7 mouse cellular contexts compared by ENCODE assay signal in the genomic region with DNA sequence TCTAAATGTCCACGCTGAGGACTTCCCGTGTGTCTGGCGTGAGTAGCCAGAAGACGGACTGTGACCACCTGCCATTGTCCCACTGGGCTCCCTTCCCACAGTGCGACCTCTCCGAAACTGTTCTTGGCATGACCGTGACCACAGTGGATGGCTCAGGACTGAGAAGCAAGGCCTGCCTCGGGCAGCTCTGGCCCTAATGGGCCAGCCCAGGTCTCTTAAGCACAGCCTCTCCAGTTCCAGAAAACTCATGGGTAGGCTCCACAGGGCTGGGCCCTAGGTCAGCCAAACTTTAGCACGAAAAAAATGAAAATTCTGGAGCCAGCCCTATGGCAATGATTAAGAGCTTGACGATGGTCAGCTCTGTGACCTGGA. TPM values are rescaled to one million over a fixed set of nuclear protein-coding genes. Genes with fewer than 3 reads are reported as not detected.
DNase-seq lines count a peak whose midpoint lies in the region; ATAC-seq and TF ChIP-seq lines count a peak whose summit lies in the region.

No protein-coding gene starts in this region.

- peaks cover 10% of the 10 kb centered on the region for H3K4me1 ChIP-seq in lung, embryonic 16.5 days (replicated peaks; ENCODE audit: control insufficient read depth, insufficient read depth, low read length)
- H3K4me1 ChIP-seq in intestine, embryonic 14.5 days (replicated peaks; ENCODE audit: control insufficient read depth, insufficient read depth, low read length) = peaks cover 15% of the 10 kb centered on the region; the same call in 1 of the 2 replicates
- peaks cover 4% of the 10 kb centered on the region; the same call in 1 of the 2 replicates for H3K4me1 ChIP-seq in midbrain, postnatal 0 days (ENCODE audit: insufficient read depth, low read length)

- DNase-seq in lung, postnatal 25 days (ENCODE audit: low spot score) = no peak
- DNase-seq in intestine, embryonic 14.5 days (ENCODE audit: low spot score) = no peak
- DNase-seq in midbrain, postnatal 0 days (ENCODE audit: low spot score) = peak; percentile 13
- DNase-seq in urinary bladder, postnatal 14 days (ENCODE audit: low spot score) = no peak
- DNase-seq in kidney, postnatal 36 days = no peak

- no peaks in the 10 kb centered on the region for H3K27me3 ChIP-seq in lung, embryonic 16.5 days (ENCODE audit: control insufficient read depth, insufficient read depth, low read depth, low read length)
- H3K27me3 ChIP-seq in intestine, embryonic 14.5 days (replicated peaks; ENCODE audit: control insufficient read depth, insufficient read depth, low read length) = no peaks in the 10 kb centered on the region
- H3K27me3 ChIP-seq in midbrain, postnatal 0 days (ENCODE audit: insufficient read depth, low read length) = no peaks in the 10 kb centered on the region

- H3K9me3 ChIP-seq in lung, embryonic 16.5 days (ENCODE audit: control insufficient read depth, low read length) = no peaks in the 10 kb centered on the region
- H3K9me3 ChIP-seq in intestine, embryonic 14.5 days (ENCODE audit: control insufficient read depth, low read length) = no peaks in the 10 kb centered on the region
- H3K9me3 ChIP-seq in midbrain, postnatal 0 days (ENCODE audit: low read length) = no peaks in the 10 kb centered on the region

- peak overlapping the region; percentile 91 for H3K9ac ChIP-seq in lung, embryonic 16.5 days (ENCODE audit: low read length)
- H3K9ac ChIP-seq in intestine, embryonic 14.5 days (ENCODE audit: low read length) = peak overlapping the region; percentile 79
- H3K9ac ChIP-seq in midbrain, postnatal 0 days (replicated peaks; ENCODE audit: low read length, poor library complexity, severe bottlenecking) = peak overlapping the region; percentile 80

- peak overlapping the region; percentile 99 for H3K4me2 ChIP-seq in lung, embryonic 16.5 days (ENCODE audit: low read depth, low read length)
- peak overlapping the region; percentile 99 for H3K4me2 ChIP-seq in intestine, embryonic 14.5 days (ENCODE audit: low read length)
- peak overlapping the region; percentile 81 for H3K4me2 ChIP-seq in midbrain, postnatal 0 days (ENCODE audit: low read depth, low read length, poor library complexity, severe bottlenecking)

- H3K36me3 ChIP-seq in lung, embryonic 16.5 days (ENCODE audit: control insufficient read depth, insufficient read depth, low read length) = no peaks in the 10 kb centered on the region
- H3K36me3 ChIP-seq in intestine, embryonic 14.5 days (ENCODE audit: control insufficient read depth, insufficient read depth, low read length) = no peaks in the 10 kb centered on the region
- no peaks in the 10 kb centered on the region for H3K36me3 ChIP-seq in midbrain, postnatal 0 days (ENCODE audit: insufficient read depth, low read length)

- peak; percentile 78 for ATAC-seq in lung, embryonic 16.5 days (ENCODE audit: low read depth)
- ATAC-seq in erythroblast, adult 5-6 weeks (replicated peaks; ENCODE audit: low FRiP score, poor library complexity, severe bottlenecking) = peak; percentile 53
- ATAC-seq in intestine, embryonic 14.5 days (replicated peaks; ENCODE audit: low FRiP score, low TSS enrichment, low read depth) = peak; percentile 81
- ATAC-seq in midbrain, postnatal 0 days (ENCODE audit: low FRiP score) = peak; percentile 75

- peak overlapping the region; percentile 81 for H3K27ac ChIP-seq in lung, embryonic 16.5 days (ENCODE audit: low read length)
- H3K27ac ChIP-seq in intestine, embryonic 14.5 days (ENCODE audit: low read depth) = 0 out of 2 replicates have a peak overlapping the region, but pooled peaks have one; percentile 70
- no peak overlapping the region for H3K27ac ChIP-seq in midbrain, postnatal 0 days (ENCODE audit: low read depth, low read length)

- 54% methylated on average over 10 of the region's 10 CpGs for WGBS in lung, embryonic 16.5 days
- WGBS in intestine, embryonic 14.5 days = 53% methylated on average over 10 of the region's 10 CpGs
- 51% methylated on average over 10 of the region's 10 CpGs for WGBS in midbrain, postnatal 0 days

- no peak for TF ChIP-seq CTCF in midbrain, postnatal 0 days (IDR thresholded peaks at IDR 0.05)

- H3K4me3 ChIP-seq in lung, embryonic 16.5 days (ENCODE audit: low read length) = peak overlapping the region; percentile 94
- H3K4me3 ChIP-seq in intestine, embryonic 14.5 days (ENCODE audit: low read depth, low read length) = peak overlapping the region; percentile 94
- peak overlapping the region; percentile 76 for H3K4me3 ChIP-seq in midbrain, postnatal 0 days (ENCODE audit: low read depth, low read length)

RNA-seq across cellular contexts. Expression of a gene that starts 6.1 kb away (rescaled TPM):
- 3.9 and 4.3 TPM in 2 replicates for polyA plus RNA-seq in lung, embryonic 16.5 days (2015; fragmentation: Nextera tagmentation; extraction: Ambion mirVana)
- total RNA-seq in erythroblast, adult 5-6 weeks (2015; ENCODE audit: low replicate concordance) = 0.42 and 6.0 TPM in 2 replicates
- total RNA-seq in erythroblast, adult 5-6 weeks (2017; ENCODE audit: low replicate concordance) = 3.2 and 13.4 TPM in 2 replicates
- 4.4 and 4.9 TPM in 2 replicates for polyA plus RNA-seq in intestine, embryonic 14.5 days (2014; fragmentation: Nextera tagmentation; extraction: Ambion mirVana)
- 0.80 and 3.5 TPM in 2 replicates for total RNA-seq in midbrain, postnatal 0 days (2014; rRNA removed)
- polyA plus RNA-seq in midbrain, postnatal 0 days (2015; fragmentation: Nextera tagmentation; extraction: Ambion mirVana) = 1.2 and 1.3 TPM in 2 replicates

RNA-seq across cellular contexts. Expression of a gene that starts 59.3 kb away (rescaled TPM):
- not detected in 2 replicates for polyA plus RNA-seq in lung, embryonic 16.5 days (2015; fragmentation: Nextera tagmentation; extraction: Ambion mirVana)
- not detected in 2 replicates for total RNA-seq in erythroblast, adult 5-6 weeks (2015; ENCODE audit: low replicate concordance)
- not detected in 2 replicates for total RNA-seq in erythroblast, adult 5-6 weeks (2017; ENCODE audit: low replicate concordance)
- not detected in 2 replicates for polyA plus RNA-seq in intestine, embryonic 14.5 days (2014; fragmentation: Nextera tagmentation; extraction: Ambion mirVana)
- not detected in 2 replicates for total RNA-seq in midbrain, postnatal 0 days (2014; rRNA removed)
- not detected in 2 replicates for polyA plus RNA-seq in midbrain, postnatal 0 days (2015; fragmentation: Nextera tagmentation; extraction: Ambion mirVana)
